Comparison of ENCODE assay signal across 8 mouse cellular contexts in genomic region chr2:129258475-129259211, GRCm38 (mm10). TPM values are rescaled to one million over a fixed set of nuclear protein-coding genes. Genes with fewer than 3 reads are reported as not detected.
DNase-seq lines count a peak whose midpoint lies in the region; ATAC-seq and TF ChIP-seq lines count a peak whose summit lies in the region.

No protein-coding gene starts in this region.

- H3K4me2 ChIP-seq in heart, embryonic 15.5 days: 0 out of 2 replicates have a peak overlapping the region, but pooled peaks have one; percentile 10
- no peak overlapping the region for H3K4me2 ChIP-seq in liver, embryonic 13.5 days

- no peak for TF ChIP-seq POLR2A in testis, adult 2 months (IDR thresholded peaks at IDR 0.05; ENCODE audit: control insufficient read depth, low read depth, low read length)

- H3K4me3 ChIP-seq in C2C12 (ENCODE audit: insufficient read depth, poor library complexity, severe bottlenecking): no peak overlapping the region
- H3K4me3 ChIP-seq in heart, embryonic 15.5 days: no peak overlapping the region
- H3K4me3 ChIP-seq in liver, embryonic 13.5 days (replicated peaks): no peak overlapping the region
- H3K4me3 ChIP-seq in testis, adult 2 months (ENCODE audit: control insufficient read depth, low read depth, low read length): no peak overlapping the region

- no peaks in the 10 kb centered on the region for H3K9me3 ChIP-seq in heart, embryonic 15.5 days (replicated peaks)
- H3K9me3 ChIP-seq in liver, embryonic 13.5 days (replicated peaks): no peaks in the 10 kb centered on the region

- H3K79me3 ChIP-seq in C2C12 (ENCODE audit: low read depth): no peaks in the 10 kb centered on the region

- H3K9ac ChIP-seq in heart, embryonic 15.5 days: no peak overlapping the region
- H3K9ac ChIP-seq in liver, embryonic 13.5 days: peak overlapping the region; percentile 26; the same call in 1 of the 2 replicates

- H3K27me3 ChIP-seq in C2C12 (ENCODE audit: control insufficient read depth, insufficient read depth, insufficient read length): no peaks in the 10 kb centered on the region
- H3K27me3 ChIP-seq in heart, embryonic 15.5 days: no peaks in the 10 kb centered on the region
- H3K27me3 ChIP-seq in liver, embryonic 13.5 days: 0 out of 2 replicates have a peak, but pooled peaks cover 6% of the 10 kb centered on the region
- H3K27me3 ChIP-seq in testis, adult 2 months (ENCODE audit: control insufficient read depth, insufficient read depth, low read length): no peaks in the 10 kb centered on the region

- H3K79me2 ChIP-seq in C2C12 (ENCODE audit: control insufficient read depth, insufficient read depth): no peaks in the 10 kb centered on the region

- H3ac ChIP-seq in C2C12 (ENCODE audit: control insufficient read depth, insufficient read length, low read depth): no peak overlapping the region

- no peak overlapping the region for H3K27ac ChIP-seq in heart, embryonic 15.5 days
- H3K27ac ChIP-seq in liver, embryonic 13.5 days: peak overlapping the region; percentile 64
- no peak overlapping the region for H3K27ac ChIP-seq in testis, adult 2 months (ENCODE audit: control insufficient read depth, insufficient read depth, low read depth, low read length)

- H3K36me3 ChIP-seq in C2C12 (ENCODE audit: control insufficient read depth, insufficient read depth): no peaks in the 10 kb centered on the region
- no peaks in the 10 kb centered on the region for H3K36me3 ChIP-seq in heart, embryonic 15.5 days
- H3K36me3 ChIP-seq in liver, embryonic 13.5 days: no peaks in the 10 kb centered on the region
- no peaks in the 10 kb centered on the region for H3K36me3 ChIP-seq in testis, adult 2 months (ENCODE audit: control insufficient read depth, insufficient read depth, low read length)

- peak; percentile 40 for TF ChIP-seq CTCF in C2C12 (IDR thresholded peaks at IDR 0.05; ENCODE audit: control insufficient read depth, insufficient read depth, insufficient read length)
- peak; percentile 26; the same call in 1 of the 2 replicates for TF ChIP-seq CTCF in testis, adult 2 months (IDR thresholded peaks at IDR 0.05; ENCODE audit: control insufficient read depth, insufficient read depth, insufficient replicate concordance, low read depth, low read length)

- DNase-seq in adrenal gland, adult 18-20 months (ENCODE audit: low spot score in 2 of 2): peak; percentile 39 to 63
- DNase-seq in embryo, embryonic 11.5 days (ENCODE audit: low read depth, low spot score): peak; percentile 82
- DNase-seq in kidney, postnatal 36 days: peak; percentile 78 to 79
- peak; percentile 63 for DNase-seq in liver, embryonic 13.5 days
- DNase-seq in natural killer cell, adult 2 months (ENCODE audit: low spot score in 2 of 2): peak; percentile 71 to 74

- ATAC-seq in heart, embryonic 15.5 days (replicated peaks; ENCODE audit: insufficient number of reproducible peaks, insufficient read depth, low FRiP score, low read depth): no peak
- ATAC-seq in liver, embryonic 13.5 days (ENCODE audit: low read depth): peak; percentile 24

- 34% methylated on average over 7 of the region's 7 CpGs for WGBS in heart, embryonic 15.5 days
- 35% methylated on average over 7 of the region's 7 CpGs for WGBS in liver, embryonic 13.5 days (ENCODE audit: insufficient replicate concordance)

- H3K4me1 ChIP-seq in heart, embryonic 15.5 days (replicated peaks): no peaks in the 10 kb centered on the region
- H3K4me1 ChIP-seq in liver, embryonic 13.5 days (replicated peaks): peaks cover 58% of the 10 kb centered on the region
- no peaks in the 10 kb centered on the region for H3K4me1 ChIP-seq in testis, adult 2 months (ENCODE audit: control insufficient read depth, insufficient read depth, low read length)

TF ChIP-seq in C2C12, 6 proteins besides CTCF, POLR2A, EP300 and RAD21:
- TF ChIP-seq CEBPB (IDR thresholded peaks at IDR 0.05; ENCODE audit: low read depth) (no peak), USF1 (IDR thresholded peaks at IDR 0.05; ENCODE audit: low read depth) (no peak), MYOD1 (IDR thresholded peaks at IDR 0.05; ENCODE audit: control insufficient read depth, insufficient read length, low read depth) (no peak), MYOG (IDR thresholded peaks at IDR 0.05; ENCODE audit: control insufficient read depth, extremely low read depth, insufficient read length) (no peak), MAX (IDR thresholded peaks at IDR 0.05) (no peak), FOSL1 (IDR thresholded peaks at IDR 0.05; ENCODE audit: insufficient read depth, low read length, poor library complexity, severe bottlenecking) (no peak)

RNA-seq across cellular contexts. Expression of gene Ckap2l, which starts 38.4 kb away (rescaled TPM):
- 17.9 TPM for polyA plus RNA-seq in C2C12 (2012; fragmentation: generic; extraction: Trizol)
- under 1 TPM; 0.64 to 0.99 TPM for total RNA-seq in adrenal gland, adult 18-20 months (2021)
- 36.5 and 39.5 TPM in 2 replicates for polyA plus RNA-seq in heart, embryonic 15.5 days (2015; fragmentation: Nextera tagmentation; extraction: Ambion mirVana)
- 22.5 and 36.2 TPM in 2 replicates for polyA plus RNA-seq in liver, embryonic 13.5 days (2015; fragmentation: Nextera tagmentation; extraction: Ambion mirVana)
- 10.2 and 11.6 TPM in 2 replicates for polyA plus RNA-seq in testis, adult 2 months (2012; rRNA removed)

RNA-seq across cellular contexts. Expression of gene Il1a, which starts 51.1 kb away (rescaled TPM):
- polyA plus RNA-seq in C2C12 (2012; fragmentation: generic; extraction: Trizol): not detected
- total RNA-seq in adrenal gland, adult 18-20 months (2021): under 1 TPM in 1 of 2 experiments, not detected in 1; 0.29 TPM
- polyA plus RNA-seq in heart, embryonic 15.5 days (2015; fragmentation: Nextera tagmentation; extraction: Ambion mirVana): 0.08 and 0.23 TPM in 2 replicates
- 3.7 and 5.5 TPM in 2 replicates for polyA plus RNA-seq in liver, embryonic 13.5 days (2015; fragmentation: Nextera tagmentation; extraction: Ambion mirVana)
- polyA plus RNA-seq in testis, adult 2 months (2012; rRNA removed): 0.11 and 0.22 TPM in 2 replicates
